Mouse (Mus musculus) cerebellum, adult 11 months (tissue): ENCODE results near the gene Aff4.
A peak's percentile ranks its signal among the peaks of the same experiment; 100 is the strongest.

Experiments
- DNase-seq: peaks from one replicate; pipeline ENCODE4 v3.0.0; 2022

Gene Aff4

GRCm38 (mm10) chr11:53429182-53429581 is 78.5 kb downstream of the Aff4 start:
- DNase-seq, result no peak

GRCm38 (mm10) chr11:53430300-53430669 is 79.7 kb downstream of the Aff4 start:
- no peak for DNase-seq

- DNase-seq, result peak; percentile 100
Measured at GRCm38 (mm10) chr11:53430670-53431346, 80.2 kb downstream of the Aff4 start, which contains the start of the genes Uqcrq and Gdf9. Gene Uqcrq (minus strand): TSS chr11:53430831. Gene Gdf9 (plus strand): TSS chr11:53431023.

GRCm38 (mm10) chr11:53431347-53432056 is 80.9 kb downstream of the Aff4 start:
- no peak for DNase-seq

GRCm38 (mm10) chr11:53433057-53433456 is 82.4 kb downstream of the Aff4 start:
- no peak for DNase-seq

GRCm38 (mm10) chr11:53435504-53435903 is 84.9 kb downstream of the Aff4 start:
- DNase-seq, result no peak

- DNase-seq, result no peak
Measured at GRCm38 (mm10) chr11:53436338-53436737, 85.7 kb downstream of the Aff4 start.

GRCm38 (mm10) chr11:53441921-53442320 is 91.3 kb downstream of the Aff4 start:
- no peak for DNase-seq

GRCm38 (mm10) chr11:53443861-53444260 is 93.2 kb downstream of the Aff4 start:
- no peak for DNase-seq

- DNase-seq, result no peak
Measured at GRCm38 (mm10) chr11:53445562-53445961, 94.9 kb downstream of the Aff4 start.

GRCm38 (mm10) chr11:53446183-53446582 is 95.5 kb downstream of the Aff4 start:
- no peak for DNase-seq

GRCm38 (mm10) chr11:53447996-53448395 is 97.4 kb downstream of the Aff4 start:
- DNase-seq, result no peak

- peak; percentile 89 for DNase-seq
Measured at GRCm38 (mm10) chr11:53448529-53448928, 97.9 kb downstream of the Aff4 start.

GRCm38 (mm10) chr11:53450070-53450705 is 99.6 kb downstream of the Aff4 start:
- DNase-seq, result no peak

GRCm38 (mm10) chr11:53451361-53451760 is 100.7 kb downstream of the Aff4 start:
- DNase-seq, result no peak

- DNase-seq, result no peak
Measured at GRCm38 (mm10) chr11:53452396-53452795, 101.8 kb downstream of the Aff4 start.

GRCm38 (mm10) chr11:53453031-53453430 is 102.4 kb downstream of the Aff4 start:
- no peak for DNase-seq

GRCm38 (mm10) chr11:53456474-53457371 is 106.1 kb downstream of the Aff4 start, which contains the start of the genes Gm10447 and Shroom1:
Gene Gm10447 (minus strand): TSS chr11:53457110.
Gene Shroom1 (plus strand): TSS chr11:53457205.
- DNase-seq, result no peak

- no peak for DNase-seq
Measured at GRCm38 (mm10) chr11:53457372-53457954, 106.8 kb downstream of the Aff4 start.

GRCm38 (mm10) chr11:53458996-53459395 is 108.4 kb downstream of the Aff4 start:
- DNase-seq, result no peak

GRCm38 (mm10) chr11:53460192-53460591 is 109.6 kb downstream of the Aff4 start:
- no peak for DNase-seq

- DNase-seq, result no peak
Measured at GRCm38 (mm10) chr11:53461727-53462126, 111.1 kb downstream of the Aff4 start.
